Mouse (Mus musculus) hindbrain, embryonic 16.5 days (tissue): ENCODE results near the gene Fchsd2. TPM values are rescaled to one million over a fixed set of nuclear protein-coding genes. Genes with fewer than 3 reads are reported as not detected.

Source experiments
- ATAC-seq: fragments of 200-750 bp; cut with Nextera tagmentation; 2 replicates; pipeline ENCODE4 v1.8.0; 2017; ENCODE audit warnings: moderate TSS enrichment, moderate library complexity
- H3K27ac ChIP-seq: fragments of 300-500 bp; sonication (generic); 2 replicates; pipeline ENCODE4 v1.5.1; 2014; ENCODE audit warnings: low read depth, mild to moderate bottlenecking, control low read depth, low read length, moderate library complexity
- H3K27me3 ChIP-seq: fragments of 300-500 bp; sonication (generic); replicated peaks from 2 replicates; pipeline ENCODE4 v1.6.1; 2014; ENCODE audit warnings: low read length; ENCODE audit not compliant: control insufficient read depth, insufficient read depth
- H3K36me3 ChIP-seq: fragments of 300-500 bp; sonication (generic); 2 replicates; pipeline ENCODE4 v1.6.1; 2014; ENCODE audit warnings: mild to moderate bottlenecking, low read length, moderate library complexity, mixed read lengths; ENCODE audit not compliant: control insufficient read depth, insufficient read depth
- H3K4me1 ChIP-seq: fragments of 300-500 bp; sonication (generic); 2 replicates; pipeline ENCODE4 v1.6.1; 2014; ENCODE audit warnings: low read depth, low read length; ENCODE audit not compliant: control insufficient read depth, insufficient read depth
- H3K4me2 ChIP-seq: fragments of 300-500 bp; sonication (generic); 2 replicates; pipeline ENCODE4 v1.6.1; 2014; ENCODE audit warnings: mild to moderate bottlenecking, low read length, control low read depth, moderate library complexity
- H3K4me3 ChIP-seq: fragments of 300-500 bp; sonication (generic); 2 replicates; pipeline ENCODE4 v1.5.1; 2014; ENCODE audit warnings: mild to moderate bottlenecking, low read length, control low read depth, moderate library complexity
- H3K9ac ChIP-seq: fragments of 300-500 bp; sonication (generic); 2 replicates; pipeline ENCODE4 v1.6.1; 2014; ENCODE audit warnings: low read depth, mild to moderate bottlenecking, control low read depth, low read length, moderate library complexity
- H3K9me3 ChIP-seq: fragments of 300-500 bp; sonication (generic); 2 replicates; pipeline ENCODE4 v1.6.1; 2014; ENCODE audit warnings: mild to moderate bottlenecking, low read length, moderate library complexity; ENCODE audit not compliant: control insufficient read depth
- WGBS: fragments of 180-500 bp; shearing (Covaris S2); extraction: QIAGEN DNeasy Blood & Tissue Kit; methylation state at CpG from one replicate; pipeline ENCODE4 v1.1.7; 2014; 5-methylcytosine and 5-hydroxymethylcytosine counted together
- polyA plus RNA-seq: library from polyadenylated mRNA; unstranded; fragments of >200 nt; fragmentation: Nextera tagmentation; extraction: Ambion mirVana; gene quantifications from 2 replicates; pipeline ENCODE4 v1.2.1, GENCODE M21; 2015

Fchsd2 gene
- polyA plus RNA-seq, 1 experiment from 2014 or later: 36.5 TPM

- Histone ChIP-seq H3K9ac (no peak overlapping the region), H3K4me3 (no peak overlapping the region), H3K36me3 (no peaks in the 10 kb centered on the region), H3K4me1 (no peaks in the 10 kb centered on the region), H3K4me2 (no peak overlapping the region), H3K27ac (no peak overlapping the region), H3K27me3 (no peaks in the 10 kb centered on the region), H3K9me3 (no peaks in the 10 kb centered on the region)
- 82% methylated on average over 3 of the region's 3 CpGs for WGBS
- no peak for ATAC-seq
These were observed 3.4 kb upstream of the Fchsd2 start for GRCm38 (mm10) chr7:101089242-101089641.

- no peak for ATAC-seq
- H3K36me3 ChIP-seq: no peaks in the 10 kb centered on the region
- H3K9me3 ChIP-seq: no peaks in the 10 kb centered on the region
- H3K4me3 ChIP-seq: no peak overlapping the region
- H3K4me1 ChIP-seq: no peaks in the 10 kb centered on the region
- no peak overlapping the region for H3K27ac ChIP-seq
- no peak overlapping the region for H3K4me2 ChIP-seq
- H3K9ac ChIP-seq: no peak overlapping the region
- 74% methylated on average over 3 of the region's 3 CpGs for WGBS
- H3K27me3 ChIP-seq: no peaks in the 10 kb centered on the region
These were observed 568 bp downstream of the Fchsd2 start for GRCm38 (mm10) chr7:101093231-101093630.

GRCm38 (mm10) chr7:101094746-101095145, 2.1 kb downstream of the Fchsd2 start:
- no peak overlapping the region for H3K4me3 ChIP-seq
- no peaks in the 10 kb centered on the region for H3K27me3 ChIP-seq
- WGBS: 67% methylated on average over 1 of the region's 1 CpGs
- no peaks in the 10 kb centered on the region for H3K4me1 ChIP-seq
- H3K9me3 ChIP-seq: no peaks in the 10 kb centered on the region
- H3K36me3 ChIP-seq: no peaks in the 10 kb centered on the region
- no peak for ATAC-seq
- H3K27ac ChIP-seq: no peak overlapping the region
- H3K4me2 ChIP-seq: no peak overlapping the region
- H3K9ac ChIP-seq: no peak overlapping the region

GRCm38 (mm10) chr7:101095560-101095959, 2.9 kb downstream of the Fchsd2 start:
- Histone ChIP-seq H3K27me3 (no peaks in the 10 kb centered on the region), H3K4me1 (no peaks in the 10 kb centered on the region), H3K9ac (no peak overlapping the region), H3K9me3 (no peaks in the 10 kb centered on the region), H3K4me2 (no peak overlapping the region), H3K27ac (no peak overlapping the region), H3K4me3 (no peak overlapping the region), H3K36me3 (no peaks in the 10 kb centered on the region)
- ATAC-seq: no peak
- 71% methylated on average over 5 of the region's 5 CpGs for WGBS

GRCm38 (mm10) chr7:101096576-101096975, 3.9 kb downstream of the Fchsd2 start:
- no peak overlapping the region for H3K27ac ChIP-seq
- peaks cover 7% of the 10 kb centered on the region for H3K4me1 ChIP-seq
- H3K36me3 ChIP-seq: no peaks in the 10 kb centered on the region
- ATAC-seq: no peak
- no peaks in the 10 kb centered on the region for H3K9me3 ChIP-seq
- H3K9ac ChIP-seq: no peak overlapping the region
- H3K4me3 ChIP-seq: no peak overlapping the region
- no peaks in the 10 kb centered on the region for H3K27me3 ChIP-seq
- no peak overlapping the region for H3K4me2 ChIP-seq
- 93% methylated on average over 2 of the region's 2 CpGs for WGBS

GRCm38 (mm10) chr7:101097084-101097483, 4.4 kb downstream of the Fchsd2 start:
- Histone ChIP-seq H3K27me3 (no peaks in the 10 kb centered on the region), H3K4me3 (no peak overlapping the region), H3K36me3 (no peaks in the 10 kb centered on the region), H3K4me1 (peaks cover 8% of the 10 kb centered on the region), H3K4me2 (no peak overlapping the region), H3K9me3 (no peaks in the 10 kb centered on the region), H3K27ac (no peak overlapping the region), H3K9ac (no peak overlapping the region)
- no peak for ATAC-seq
- 31% methylated on average over 3 of the region's 3 CpGs for WGBS

GRCm38 (mm10) chr7:101099981-101100380, 7.3 kb downstream of the Fchsd2 start:
- Histone ChIP-seq H3K9me3 (no peaks in the 10 kb centered on the region), H3K4me1 (peaks cover 8% of the 10 kb centered on the region), H3K4me3 (no peak overlapping the region), H3K27ac (no peak overlapping the region), H3K27me3 (no peaks in the 10 kb centered on the region), H3K4me2 (no peak overlapping the region), H3K36me3 (no peaks in the 10 kb centered on the region), H3K9ac (no peak overlapping the region)
- ATAC-seq: no peak
- WGBS: 63% methylated on average over 3 of the region's 3 CpGs

- H3K4me1 ChIP-seq: peaks cover 8% of the 10 kb centered on the region
- ATAC-seq: peak; percentile 72
- H3K4me3 ChIP-seq: no peak overlapping the region
- H3K9ac ChIP-seq: peak overlapping the region; percentile 24
- H3K9me3 ChIP-seq: no peaks in the 10 kb centered on the region
- H3K27me3 ChIP-seq: no peaks in the 10 kb centered on the region
- WGBS: 39% methylated on average over 10 of the region's 10 CpGs
- H3K36me3 ChIP-seq: no peaks in the 10 kb centered on the region
- peak overlapping the region; percentile 9; the same call in 1 of the 2 replicates for H3K4me2 ChIP-seq
- peak overlapping the region; percentile 63 for H3K27ac ChIP-seq
These were observed 8.6 kb downstream of the Fchsd2 start for GRCm38 (mm10) chr7:101101156-101101691.

GRCm38 (mm10) chr7:101106666-101107065, 14.0 kb downstream of the Fchsd2 start:
- no peak overlapping the region for H3K4me3 ChIP-seq
- no peak overlapping the region for H3K27ac ChIP-seq
- H3K36me3 ChIP-seq: peaks cover 4% of the 10 kb centered on the region; the same call in 1 of the 2 replicates
- peaks cover 14% of the 10 kb centered on the region for H3K4me1 ChIP-seq
- no peak for ATAC-seq
- no peak overlapping the region for H3K4me2 ChIP-seq
- no peak overlapping the region for H3K9ac ChIP-seq
- no peaks in the 10 kb centered on the region for H3K27me3 ChIP-seq
- 74% methylated on average over 2 of the region's 2 CpGs for WGBS
- no peaks in the 10 kb centered on the region for H3K9me3 ChIP-seq
